Mouse (Mus musculus) adrenal gland, postnatal 0 days (tissue): ENCODE measurements around the gene Olfr126. TPM values are rescaled to one million over a fixed set of nuclear protein-coding genes. Genes with fewer than 3 reads are reported as not detected.

Experiments used
- polyA plus RNA-seq: library from polyadenylated mRNA; unstranded; fragments of >200 nt; fragmentation: Nextera tagmentation; extraction: Ambion mirVana; gene quantifications from 2 replicates; pipeline ENCODE4 v1.2.1, GENCODE M21; 2015

Gene Olfr126
- polyA plus RNA-seq: not detected in 2 replicates

DNA sequence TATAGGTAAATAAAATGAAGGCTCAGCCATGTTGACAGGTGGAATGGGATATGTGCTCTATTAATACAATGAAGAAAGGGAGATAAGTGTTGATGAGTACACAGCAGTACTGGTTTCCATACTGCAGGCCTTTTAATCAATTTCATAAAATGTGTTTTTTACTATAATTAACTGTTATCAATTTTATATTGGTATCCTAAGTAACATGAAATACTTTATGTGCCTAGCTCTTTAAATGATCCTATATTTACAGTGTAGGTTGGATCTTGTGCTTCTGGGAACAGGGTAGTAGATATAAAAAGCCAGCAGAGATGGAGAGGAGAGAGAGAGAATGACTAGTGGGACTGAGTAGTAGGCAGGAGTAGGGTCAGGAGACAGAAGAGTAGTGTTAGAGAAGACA lies at the start of gene Olfr126:
Gene Olfr126, plus strand, starts transcription at position 301 of the 400 bp plus-strand sequence.

DNA sequence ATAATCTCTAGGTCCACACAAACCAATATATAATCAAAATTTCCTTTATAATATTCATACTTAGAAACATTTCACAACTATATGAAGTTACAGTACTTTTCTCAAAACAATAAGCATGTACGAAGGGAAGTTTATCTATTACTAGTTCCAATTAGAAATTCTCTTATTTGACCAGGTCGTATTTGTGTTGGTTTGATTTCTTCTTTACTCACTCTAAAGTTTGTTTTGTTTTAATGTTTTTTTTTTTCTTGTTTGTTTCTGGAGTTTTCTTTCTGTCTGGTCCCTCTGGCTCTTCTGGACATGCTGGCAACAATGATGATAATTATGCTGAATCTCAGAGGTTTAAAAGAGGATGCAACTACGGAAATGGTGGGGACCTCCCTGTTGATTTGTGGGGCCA lies 47.7 kb upstream of the Olfr126 start, which contains the start of gene Olfr124:
Gene Olfr124, plus strand, starts transcription at position 301 of the 400 bp plus-strand sequence.

DNA sequence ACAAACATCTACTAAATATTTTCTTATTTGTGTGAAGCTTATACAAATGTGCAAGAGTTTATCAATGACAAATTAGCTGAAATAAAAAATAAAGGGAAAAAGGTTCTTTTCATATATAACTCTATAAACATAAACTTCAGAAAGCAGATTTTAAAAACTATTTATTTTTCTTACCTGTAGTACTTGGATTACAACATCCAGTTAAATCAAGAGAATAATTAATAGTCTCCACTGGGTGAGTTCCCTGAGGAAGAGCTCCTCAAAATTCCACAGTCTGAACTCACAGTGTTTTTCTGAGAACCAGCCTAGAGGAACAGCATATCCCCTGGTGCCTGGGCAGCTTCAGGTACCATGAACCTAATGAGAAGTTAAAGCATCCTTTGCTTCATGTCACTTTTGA lies 14.6 kb upstream of the Olfr126 start, which contains the start of gene Olfr125:
Gene Olfr125, plus strand, starts transcription at position 301 of the 400 bp plus-strand sequence.

DNA sequence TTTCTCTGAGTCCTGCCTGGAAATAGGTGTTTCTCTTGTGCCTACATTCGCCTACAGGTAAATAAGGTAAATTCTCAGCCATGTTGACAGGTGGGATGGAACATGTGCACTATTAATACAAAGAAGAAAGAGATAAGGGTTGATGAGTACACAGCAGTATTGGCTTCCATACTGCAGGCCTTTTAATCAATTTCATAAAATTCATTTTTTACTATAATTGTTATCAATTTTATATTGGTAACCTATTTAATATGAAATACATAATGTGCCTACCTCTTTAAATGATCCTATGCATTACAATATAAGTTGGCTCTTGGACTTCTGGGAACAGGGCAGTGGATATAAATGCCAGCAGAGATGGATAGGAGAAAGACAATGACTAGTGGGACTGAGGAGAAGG lies 52.9 kb downstream of the Olfr126 start, which contains the start of gene Olfr127:
Gene Olfr127, plus strand, starts transcription at position 301 of the 400 bp plus-strand sequence.

Other genes with a start within 250 kb of the Olfr126 start
- not detected in 2 replicates for gene Olfr115, start 220.4 kb upstream of the Olfr126 start, polyA plus RNA-seq
- gene Olfr116, start 220.3 kb upstream of the Olfr126 start, polyA plus RNA-seq: not detected in 2 replicates
- not detected in 2 replicates for gene Olfr117, start 183.7 kb upstream of the Olfr126 start, polyA plus RNA-seq
- not detected in 2 replicates for gene Olfr118, start 180.5 kb upstream of the Olfr126 start, polyA plus RNA-seq
- gene Olfr119, start 150.9 kb upstream of the Olfr126 start, polyA plus RNA-seq: not detected in 2 replicates
- gene Olfr120, start 125.7 kb upstream of the Olfr126 start, polyA plus RNA-seq: not detected in 2 replicates
- not detected in 2 replicates for gene Olfr121, start 98.6 kb upstream of the Olfr126 start, polyA plus RNA-seq
- gene Olfr122, start 78.9 kb upstream of the Olfr126 start, polyA plus RNA-seq: not detected in 2 replicates
- gene Olfr123, start 54.0 kb upstream of the Olfr126 start, polyA plus RNA-seq: not detected in 2 replicates
- gene Olfr124, start 47.6 kb upstream of the Olfr126 start, polyA plus RNA-seq: not detected in 2 replicates
- gene Olfr125, start 14.5 kb upstream of the Olfr126 start, polyA plus RNA-seq: not detected in 2 replicates
- not detected in 2 replicates for gene Olfr127, start 53.0 kb downstream of the Olfr126 start, polyA plus RNA-seq
- not detected in 2 replicates for gene Olfr128, start 73.1 kb downstream of the Olfr126 start, polyA plus RNA-seq
- gene Olfr761, start 105.6 kb downstream of the Olfr126 start, polyA plus RNA-seq: not detected in 2 replicates
- gene Olfr129, start 212.6 kb downstream of the Olfr126 start, polyA plus RNA-seq: not detected in 2 replicates
- not detected in 2 replicates for gene Olfr130, start 216.4 kb downstream of the Olfr126 start, polyA plus RNA-seq
- not detected in 2 replicates for gene Olfr131, start 241.2 kb downstream of the Olfr126 start, polyA plus RNA-seq